Mouse (Mus musculus) forebrain, embryonic 14.5 days (tissue): Measurements from ENCODE around the gene Lig3. TPM values are rescaled to one million over a fixed set of nuclear protein-coding genes. Genes with fewer than 3 reads are reported as not detected.

Source experiments
- ATAC-seq: fragments of 200-750 bp; cut with Nextera tagmentation; 2 replicates; pipeline ENCODE4 v1.8.0; 2017; ENCODE audit warnings: mild to moderate bottlenecking, moderate library complexity
- DNase-seq: peaks from one replicate; pipeline ENCODE4 v3.0.0-alpha.2; 2015; ENCODE audit warnings: low spot score
- H3K27ac ChIP-seq: fragments of 300-500 bp; sonication (generic); 2 replicates; pipeline ENCODE4 v1.5.1; 2014; ENCODE audit warnings: low read depth, mild to moderate bottlenecking, control low read depth, low read length, moderate library complexity
- H3K27me3 ChIP-seq: fragments of 300-500 bp; sonication (generic); replicated peaks from 2 replicates; pipeline ENCODE4 v1.6.1; 2014; ENCODE audit warnings: low read length, control low read depth, mixed read lengths; ENCODE audit not compliant: control insufficient read depth, insufficient read depth
- H3K36me3 ChIP-seq: fragments of 300-500 bp; sonication (generic); 2 replicates; pipeline ENCODE4 v1.6.1; 2014; ENCODE audit warnings: low read length, control low read depth; ENCODE audit not compliant: control insufficient read depth, insufficient read depth
- H3K4me1 ChIP-seq: fragments of 300-500 bp; sonication (generic); 2 replicates; pipeline ENCODE4 v1.6.1; 2014; ENCODE audit warnings: antibody characterized with exemption, low read length, control low read depth; ENCODE audit not compliant: control insufficient read depth, insufficient read depth
- H3K4me2 ChIP-seq: fragments of 300-500 bp; sonication (generic); 2 replicates; pipeline ENCODE4 v1.6.1; 2014; ENCODE audit warnings: mild to moderate bottlenecking, control low read depth, low read length
- H3K4me3 ChIP-seq: fragments of 300-500 bp; sonication (generic); 2 replicates; pipeline ENCODE4 v1.5.1; 2014; ENCODE audit warnings: low read depth, low read length, control low read depth
- H3K9ac ChIP-seq: fragments of 300-500 bp; sonication (generic); 2 replicates; pipeline ENCODE4 v1.6.1; 2014; ENCODE audit warnings: mild to moderate bottlenecking, low read length, control low read depth, moderate library complexity
- H3K9me3 ChIP-seq: fragments of 300-500 bp; sonication (generic); replicated peaks from 2 replicates; pipeline ENCODE4 v1.6.1; 2016; ENCODE audit warnings: low read length, control low read depth, mixed read lengths; ENCODE audit not compliant: control insufficient read depth
- WGBS: fragments of 180-500 bp; shearing (Covaris S2); extraction: QIAGEN DNeasy Blood & Tissue Kit; methylation state at CpG from one replicate; pipeline ENCODE4 v1.1.7; 2014; 5-methylcytosine and 5-hydroxymethylcytosine counted together
- polyA plus RNA-seq: library from polyadenylated mRNA; unstranded; fragments of >200 nt; fragmentation: Nextera tagmentation; extraction: Ambion mirVana; gene quantifications from 2 replicates; pipeline ENCODE4 v1.2.1, GENCODE M21; 2014

Lig3 gene
- polyA plus RNA-seq, 1 experiment from 2014 or later: 32.4 TPM

DNA sequence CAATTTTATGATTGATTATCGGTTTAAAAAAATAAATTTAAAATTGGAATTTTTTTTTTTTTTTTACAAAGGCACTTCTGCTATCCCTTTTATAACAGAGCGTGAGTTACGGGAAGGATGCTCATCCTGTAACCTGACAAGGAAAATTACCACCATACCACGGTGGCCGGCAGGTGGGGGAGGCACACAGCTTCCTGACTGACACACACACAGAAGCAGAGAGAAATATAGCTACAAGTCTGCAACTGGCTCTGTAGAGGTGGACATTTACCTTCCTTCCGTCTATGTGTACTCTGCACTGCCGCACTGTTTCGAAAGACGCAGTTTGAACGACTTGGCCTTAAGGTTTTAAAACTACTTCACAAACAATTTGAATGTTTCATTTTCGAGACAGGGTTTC is 71.2 kb downstream of the Lig3 start:
- H3K36me3 ChIP-seq: no peaks in the 10 kb centered on the region
- no peak for DNase-seq
- H3K27ac ChIP-seq: no peak overlapping the region
- no peak overlapping the region for H3K4me2 ChIP-seq
- no peak overlapping the region for H3K9ac ChIP-seq
- no peak overlapping the region for H3K4me3 ChIP-seq
- peaks cover 15% of the 10 kb centered on the region for H3K4me1 ChIP-seq
- 90% methylated on average over 11 of the region's 11 CpGs for WGBS
- no peak for ATAC-seq
- H3K9me3 ChIP-seq: no peaks in the 10 kb centered on the region
- no peaks in the 10 kb centered on the region for H3K27me3 ChIP-seq

DNA sequence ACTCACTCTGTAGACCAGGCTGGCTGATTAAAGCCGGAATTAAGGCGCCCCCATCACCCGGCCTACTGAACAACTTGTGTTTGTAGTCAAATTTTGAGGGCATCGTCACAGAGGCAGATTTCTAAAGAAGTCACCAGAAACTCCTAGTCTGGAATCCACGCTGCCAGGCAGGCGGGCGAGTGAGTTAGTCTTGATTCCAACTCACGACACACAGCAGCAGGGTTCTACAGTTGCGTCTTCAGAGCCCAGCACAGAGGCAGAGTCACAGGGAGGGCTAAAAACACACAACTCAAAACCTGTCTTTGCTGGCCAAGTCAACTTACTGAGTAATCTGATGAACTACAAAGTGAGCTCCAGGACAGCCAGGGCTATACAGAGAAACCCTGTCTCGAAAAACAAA is 71.6 kb downstream of the Lig3 start:
- Histone ChIP-seq H3K9ac (no peak overlapping the region), H3K27me3 (no peaks in the 10 kb centered on the region), H3K27ac (no peak overlapping the region), H3K4me3 (no peak overlapping the region), H3K4me2 (no peak overlapping the region), H3K36me3 (no peaks in the 10 kb centered on the region), H3K9me3 (no peaks in the 10 kb centered on the region), H3K4me1 (peaks cover 11% of the 10 kb centered on the region)
- DNase-seq (no peak), ATAC-seq (no peak)
- WGBS: 84% methylated on average over 10 of the region's 10 CpGs

DNA sequence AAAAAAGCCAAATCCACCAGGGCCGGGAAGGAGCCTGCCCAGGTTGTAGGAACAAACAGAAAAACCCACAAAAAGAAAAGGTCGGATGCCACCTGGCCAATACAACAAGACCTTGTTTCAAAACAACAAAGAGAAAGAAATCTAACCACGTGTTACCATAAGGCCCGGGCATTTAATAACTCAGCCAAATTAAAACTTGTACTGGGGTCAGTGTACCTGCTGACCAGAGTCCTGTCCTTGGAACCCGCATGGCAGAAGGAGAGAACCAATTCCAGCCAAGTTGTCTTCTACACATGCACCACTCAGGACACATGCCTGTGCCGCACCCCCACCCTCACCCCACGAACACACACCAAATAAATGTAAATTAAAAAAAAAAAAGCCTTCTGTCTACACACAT is 72.0 kb downstream of the Lig3 start:
- H3K9ac ChIP-seq: no peak overlapping the region
- WGBS: 88% methylated on average over 7 of the region's 7 CpGs

More for the DNA sequence above, 72.0 kb downstream of the Lig3 start:
- H3K27ac ChIP-seq: no peak overlapping the region
- DNase-seq (no peak), ATAC-seq (no peak)
- no peak overlapping the region for H3K4me2 ChIP-seq
- H3K4me1 ChIP-seq: peaks cover 10% of the 10 kb centered on the region
- H3K9me3 ChIP-seq: no peaks in the 10 kb centered on the region
- no peak overlapping the region for H3K4me3 ChIP-seq
- H3K36me3 ChIP-seq: no peaks in the 10 kb centered on the region
- H3K27me3 ChIP-seq: no peaks in the 10 kb centered on the region

Other genes with a start within 250 kb of the Lig3 start
- 0.22 and 0.27 TPM in 2 replicates for gene Cct6b, start 16.8 kb upstream of the Lig3 start, polyA plus RNA-seq
- 34.5 and 38.3 TPM in 2 replicates for gene Zfp830, start 16.8 kb upstream of the Lig3 start, polyA plus RNA-seq
- 8.4 and 9.8 TPM in 2 replicates for gene Rffl, start 90.1 kb downstream of the Lig3 start, polyA plus RNA-seq
- 14.2 and 16.8 TPM in 2 replicates for gene Rad51d, start 109.5 kb downstream of the Lig3 start, polyA plus RNA-seq
- gene Fndc8, start 111.0 kb downstream of the Lig3 start, polyA plus RNA-seq: 0.18 and 0.48 TPM in 2 replicates
- gene Nle1, start 127.3 kb downstream of the Lig3 start, polyA plus RNA-seq: 23.4 and 25.7 TPM in 2 replicates
- 0.38 and 1.1 TPM in 2 replicates for gene Unc45b, start 129.4 kb downstream of the Lig3 start, polyA plus RNA-seq
- gene Slfn5, start 170.2 kb downstream of the Lig3 start, polyA plus RNA-seq: 0.41 and 0.52 TPM in 2 replicates
- 5.1 and 5.9 TPM in 2 replicates for gene Slfn9, start 210.7 kb downstream of the Lig3 start, polyA plus RNA-seq
- gene Slfn8, start 239.7 kb downstream of the Lig3 start, polyA plus RNA-seq: 0.13 and 0.30 TPM in 2 replicates